In the genomic region with DNA sequence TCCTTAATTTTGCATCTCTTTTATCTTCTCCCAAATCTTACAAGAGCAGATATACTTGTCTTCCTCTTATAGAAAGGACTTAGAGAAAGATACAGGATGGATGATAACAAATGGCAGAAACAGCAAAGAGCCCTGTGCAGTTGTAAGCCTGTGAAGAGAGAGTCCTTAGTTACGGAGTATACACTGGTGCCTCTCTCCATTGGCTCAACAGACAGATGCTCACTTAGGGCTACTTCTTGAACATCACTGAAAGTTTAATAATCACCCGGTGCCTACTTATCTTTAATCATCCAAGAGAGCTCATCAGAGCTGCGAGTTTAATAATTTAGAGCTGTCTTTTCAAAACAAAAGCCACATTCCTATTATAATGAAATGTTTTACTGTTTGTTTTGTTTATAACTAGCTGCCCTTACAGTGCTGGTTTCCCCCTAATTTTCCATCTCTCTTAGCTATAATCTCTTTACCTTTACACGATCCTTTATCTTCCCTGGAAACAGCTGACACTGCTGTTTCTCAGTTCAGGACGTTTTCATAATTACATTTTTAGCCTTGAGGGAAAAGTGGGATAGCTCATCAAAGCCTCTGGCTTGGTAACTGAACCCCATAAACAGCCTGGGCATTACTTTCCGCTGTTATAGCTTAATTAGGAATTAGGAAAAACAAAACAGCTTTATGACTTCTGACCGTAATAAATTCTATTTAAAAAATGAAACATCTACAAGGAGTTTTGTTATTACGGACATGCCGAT, we compare ENCODE assay signal across 24 mouse cellular contexts.
A peak's percentile ranks its signal among the peaks of the same experiment; 100 is the strongest.
DNase-seq lines count a peak whose midpoint lies in the region; ATAC-seq lines count a peak whose summit lies in the region.
"Had no signal": no experiment of that assay in that cellular context is flagged by ENCODE, and none has a peak within 500 bp of the region (broad histone marks: within the 10 kb centered on the region; RNA-seq: fewer than 3 reads in every experiment).

No protein-coding gene starts in this region.

- DNase-seq in midbrain, embryonic 11.5 days (ENCODE audit: low spot score, missing footprints): no peak
- peak; percentile 6 for DNase-seq in hindlimb bud, embryonic 11.5 days (ENCODE audit: extremely low spot score, low read depth, low spot score)
- no peak for DNase-seq in kidney, postnatal 10 days
- DNase-seq: adrenal gland, adult 8-10 months; adrenal gland, postnatal 14 days; adrenal gland, postnatal 36 days; B cell, adult 2 months; cerebellum, adult 11-12 months; cerebellum, adult 2 months; cerebellum, adult 9-10 months; cerebellum, postnatal 10 days; cerebellum, postnatal 25 days had no signal

- no peak overlapping the region for H3K4me3 ChIP-seq in hindbrain, embryonic 13.5 days
- H3K4me3 ChIP-seq in hindbrain, embryonic 12.5 days: no peak overlapping the region
- H3K4me3 ChIP-seq in midbrain, embryonic 15.5 days: no peak overlapping the region
- H3K4me3 ChIP-seq in midbrain, embryonic 11.5 days (ENCODE audit: low read depth, low read length): no peak overlapping the region
- H3K4me3 ChIP-seq in neural tube, embryonic 15.5 days (replicated peaks): no peak overlapping the region
- H3K4me3 ChIP-seq: embryonic facial prominence, embryonic 10.5 days; embryonic facial prominence, embryonic 12.5 days; forebrain, embryonic 13.5 days had no signal

- no peak overlapping the region for H3K27ac ChIP-seq in hindbrain, embryonic 13.5 days
- H3K27ac ChIP-seq in hindbrain, embryonic 12.5 days: no peak overlapping the region
- H3K27ac ChIP-seq in midbrain, embryonic 15.5 days: no peak overlapping the region
- no peak overlapping the region for H3K27ac ChIP-seq in midbrain, embryonic 11.5 days (ENCODE audit: low read depth, low read length)
- no peak overlapping the region for H3K27ac ChIP-seq in neural tube, embryonic 15.5 days (replicated peaks)
- H3K27ac ChIP-seq: embryonic facial prominence, embryonic 10.5 days; embryonic facial prominence, embryonic 12.5 days; forebrain, embryonic 13.5 days had no signal

- H3K9ac ChIP-seq in hindbrain, embryonic 13.5 days: no peak overlapping the region
- no peak overlapping the region for H3K9ac ChIP-seq in hindbrain, embryonic 12.5 days
- H3K9ac ChIP-seq in midbrain, embryonic 15.5 days: no peak overlapping the region
- no peak overlapping the region for H3K9ac ChIP-seq in midbrain, embryonic 11.5 days (ENCODE audit: low read length)
- H3K9ac ChIP-seq in neural tube, embryonic 15.5 days (replicated peaks): no peak overlapping the region
- H3K9ac ChIP-seq: embryonic facial prominence, embryonic 12.5 days; forebrain, embryonic 13.5 days had no signal

- H3K36me3 ChIP-seq in hindbrain, embryonic 13.5 days: no peaks in the 10 kb centered on the region
- H3K36me3 ChIP-seq in hindbrain, embryonic 12.5 days: no peaks in the 10 kb centered on the region
- no peaks in the 10 kb centered on the region for H3K36me3 ChIP-seq in midbrain, embryonic 15.5 days (replicated peaks)
- no peaks in the 10 kb centered on the region for H3K36me3 ChIP-seq in midbrain, embryonic 11.5 days (ENCODE audit: control insufficient read depth, insufficient read depth, low read length)
- H3K36me3 ChIP-seq in neural tube, embryonic 15.5 days: no peaks in the 10 kb centered on the region
- H3K36me3 ChIP-seq: embryonic facial prominence, embryonic 10.5 days; embryonic facial prominence, embryonic 12.5 days; G1E had no signal

- no peaks in the 10 kb centered on the region for H3K9me3 ChIP-seq in hindbrain, embryonic 13.5 days
- H3K9me3 ChIP-seq in hindbrain, embryonic 12.5 days (replicated peaks): no peaks in the 10 kb centered on the region
- H3K9me3 ChIP-seq in midbrain, embryonic 15.5 days: no peaks in the 10 kb centered on the region
- H3K9me3 ChIP-seq in midbrain, embryonic 11.5 days (ENCODE audit: control insufficient read depth, low read length): no peaks in the 10 kb centered on the region
- no peaks in the 10 kb centered on the region for H3K9me3 ChIP-seq in neural tube, embryonic 15.5 days (replicated peaks)
- H3K9me3 ChIP-seq: embryonic facial prominence, embryonic 10.5 days; embryonic facial prominence, embryonic 12.5 days; forebrain, embryonic 13.5 days; G1E had no signal

- WGBS in hindbrain, embryonic 13.5 days: 65% methylated on average over 9 of the region's 9 CpGs
- 75% methylated on average over 9 of the region's 9 CpGs for WGBS in hindbrain, embryonic 12.5 days
- WGBS in midbrain, embryonic 15.5 days: 61% methylated on average over 9 of the region's 9 CpGs
- WGBS in midbrain, embryonic 11.5 days: 83% methylated on average over 9 of the region's 9 CpGs
- WGBS in neural tube, embryonic 15.5 days: 47% methylated on average over 9 of the region's 9 CpGs

- H3K27me3 ChIP-seq in hindbrain, embryonic 13.5 days: no peaks in the 10 kb centered on the region
- no peaks in the 10 kb centered on the region for H3K27me3 ChIP-seq in hindbrain, embryonic 12.5 days
- no peaks in the 10 kb centered on the region for H3K27me3 ChIP-seq in midbrain, embryonic 15.5 days (replicated peaks)
- H3K27me3 ChIP-seq in midbrain, embryonic 11.5 days (ENCODE audit: control insufficient read depth, insufficient read depth, low read length): no peaks in the 10 kb centered on the region
- H3K27me3 ChIP-seq in neural tube, embryonic 15.5 days (replicated peaks): no peaks in the 10 kb centered on the region
- H3K27me3 ChIP-seq: CH12.LX; embryonic facial prominence, embryonic 12.5 days; forebrain, embryonic 13.5 days; Patski had no signal

- no peak overlapping the region for H3K4me2 ChIP-seq in hindbrain, embryonic 13.5 days
- H3K4me2 ChIP-seq in hindbrain, embryonic 12.5 days (replicated peaks): no peak overlapping the region
- no peak overlapping the region for H3K4me2 ChIP-seq in midbrain, embryonic 15.5 days
- H3K4me2 ChIP-seq in midbrain, embryonic 11.5 days: no peak overlapping the region
- peak overlapping the region; percentile 0; the same call in 1 of the 2 replicates for H3K4me2 ChIP-seq in neural tube, embryonic 15.5 days
- H3K4me2 ChIP-seq: embryonic facial prominence, embryonic 12.5 days; forebrain, embryonic 13.5 days had no signal

- H3K4me1 ChIP-seq in hindbrain, embryonic 13.5 days (replicated peaks): no peaks in the 10 kb centered on the region
- H3K4me1 ChIP-seq in hindbrain, embryonic 12.5 days: no peaks in the 10 kb centered on the region
- H3K4me1 ChIP-seq in midbrain, embryonic 15.5 days: 0 out of 2 replicates have a peak, but pooled peaks cover 4% of the 10 kb centered on the region
- H3K4me1 ChIP-seq in midbrain, embryonic 11.5 days (ENCODE audit: control insufficient read depth, insufficient read depth, low read length): no peaks in the 10 kb centered on the region
- peaks cover 4% of the 10 kb centered on the region; the same call in 1 of the 2 replicates for H3K4me1 ChIP-seq in neural tube, embryonic 15.5 days
- H3K4me1 ChIP-seq: embryonic facial prominence, embryonic 10.5 days; embryonic facial prominence, embryonic 12.5 days; forebrain, embryonic 13.5 days had no signal

- ATAC-seq in hindbrain, embryonic 13.5 days (ENCODE audit: low FRiP score): peak; percentile 49; the same call in 1 of the 2 replicates
- ATAC-seq in hindbrain, embryonic 12.5 days (ENCODE audit: low FRiP score): no peak
- 0 out of 2 replicates have a peak, but pooled peaks have one; percentile 42 for ATAC-seq in midbrain, embryonic 15.5 days (replicated peaks)
- no peak for ATAC-seq in midbrain, embryonic 11.5 days (ENCODE audit: low FRiP score)
- peak; percentile 86 for ATAC-seq in neural tube, embryonic 15.5 days (ENCODE audit: low FRiP score)
- ATAC-seq: activated CD4-positive, CD25-positive, alpha-beta regulatory T cell, adult 4 months; CD4-positive, CD25-positive, alpha-beta regulatory T cell, adult 4 months; forebrain, embryonic 13.5 days; Patski had no signal

Comparison
In these comparisons a context has a peak if more than half of its experiments do, and no peak if none do; other contexts are left out.
1. ATAC-seq: peak in hindbrain, embryonic 13.5 days (single experiment), midbrain, embryonic 15.5 days (single experiment) and neural tube, embryonic 15.5 days (single experiment); none in hindbrain, embryonic 12.5 days (single experiment) and midbrain, embryonic 11.5 days (single experiment).